Mouse (Mus musculus): ENCODE data around the gene Zc2hc1c.

DNA sequence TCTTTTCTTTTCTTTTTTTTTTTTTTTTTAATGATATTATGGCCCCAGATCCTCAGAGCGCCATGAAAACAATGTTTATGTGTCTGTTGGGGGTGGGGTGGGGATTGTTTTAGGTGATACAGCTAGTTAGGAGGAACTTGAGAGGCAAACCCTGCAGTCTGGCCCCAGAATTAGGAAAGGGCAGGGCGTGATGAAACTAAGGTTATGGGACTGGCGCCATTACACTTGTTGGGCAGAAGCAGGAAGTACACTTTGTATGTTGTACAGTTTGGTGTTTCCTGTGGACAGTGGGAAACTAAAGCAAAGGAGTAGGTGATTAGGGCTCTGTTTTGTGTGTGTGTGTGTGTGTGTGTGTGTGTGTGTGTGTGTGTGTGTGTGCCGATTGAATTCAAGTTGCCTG is 51.6 kb downstream of the Zc2hc1c start:
- no peak for TF ChIP-seq CTCF (IDR thresholded peaks at IDR 0.05; ENCODE audit: borderline replicate concordance, insufficient read depth, low read length)
- 0 out of 2 replicates have a peak, but pooled peaks have one; percentile 33 for TF ChIP-seq POLR2A (IDR thresholded peaks at IDR 0.05; ENCODE audit: low read depth, low read length)
